Mouse (Mus musculus) mature B cell (primary cell): Measurements from ENCODE around the gene Sorbs1.

Source experiments
- in situ Hi-C: fragments of 300-500 bp; cut with MboI; formaldehyde crosslinking; loops from 2 replicates; pipeline ENCODE4 v1.14.3; 2019

Gene Sorbs1

GRCm38 (mm10) chr19:40346908-40347307, 166.7 kb downstream of the Sorbs1 start:
- in situ Hi-C loops, result no loop called here

GRCm38 (mm10) chr19:40346232-40346844, 167.2 kb downstream of the Sorbs1 start:
- in situ Hi-C loops, result no loop called here

GRCm38 (mm10) chr19:40345684-40346083, 167.9 kb downstream of the Sorbs1 start:
- in situ Hi-C loops, result no loop called here

- in situ Hi-C loops, result no loop called here
Observed at GRCm38 (mm10) chr19:40343018-40343417, 170.6 kb downstream of the Sorbs1 start.

GRCm38 (mm10) chr19:40341141-40341540, 172.4 kb downstream of the Sorbs1 start:
- in situ Hi-C loops, result no loop called here

- in situ Hi-C loops, result no loop called here
Observed at GRCm38 (mm10) chr19:40336694-40337093, 176.9 kb downstream of the Sorbs1 start.

GRCm38 (mm10) chr19:40333905-40334304, 179.7 kb downstream of the Sorbs1 start:
- in situ Hi-C loops, result no loop called here

- in situ Hi-C loops, result no loop called here
Observed at GRCm38 (mm10) chr19:40333081-40333480, 180.5 kb downstream of the Sorbs1 start.

GRCm38 (mm10) chr19:40332303-40332702, 181.3 kb downstream of the Sorbs1 start:
- in situ Hi-C loops, result no loop called here

GRCm38 (mm10) chr19:40331846-40332245, 181.7 kb downstream of the Sorbs1 start:
- in situ Hi-C loops, result no loop called here

GRCm38 (mm10) chr19:40326126-40326525, 187.5 kb downstream of the Sorbs1 start:
- in situ Hi-C loops, result no loop called here

GRCm38 (mm10) chr19:40325381-40325780, 188.2 kb downstream of the Sorbs1 start:
- in situ Hi-C loops, result no loop called here

GRCm38 (mm10) chr19:40322226-40322625, 191.4 kb downstream of the Sorbs1 start:
- in situ Hi-C loops, result no loop called here

- in situ Hi-C loops, result no loop called here
Observed at GRCm38 (mm10) chr19:40319199-40319598, 194.4 kb downstream of the Sorbs1 start.

GRCm38 (mm10) chr19:40318511-40318910, 195.1 kb downstream of the Sorbs1 start:
- in situ Hi-C loops, result no loop called here

- in situ Hi-C loops, result no loop called here
Observed at GRCm38 (mm10) chr19:40317001-40317400, 196.6 kb downstream of the Sorbs1 start.

- in situ Hi-C loops, result no loop called here
Observed at GRCm38 (mm10) chr19:40314252-40314651, 199.3 kb downstream of the Sorbs1 start.

- in situ Hi-C loops, result no loop called here
Observed at GRCm38 (mm10) chr19:40311631-40312030, 201.9 kb downstream of the Sorbs1 start.

- in situ Hi-C loops, result no loop called here
Observed at GRCm38 (mm10) chr19:40310410-40311130, 203.0 kb downstream of the Sorbs1 start.

- in situ Hi-C loops, result no loop called here
Observed at GRCm38 (mm10) chr19:40309911-40310310, 203.7 kb downstream of the Sorbs1 start.

- in situ Hi-C loops, result no loop called here
Observed at GRCm38 (mm10) chr19:40307550-40307949, 206.0 kb downstream of the Sorbs1 start.

GRCm38 (mm10) chr19:40306631-40307030, 206.9 kb downstream of the Sorbs1 start:
- in situ Hi-C loops, result no loop called here

GRCm38 (mm10) chr19:40305456-40305855, 208.1 kb downstream of the Sorbs1 start:
- in situ Hi-C loops, result no loop called here

GRCm38 (mm10) chr19:40302916-40303315, 210.7 kb downstream of the Sorbs1 start:
- in situ Hi-C loops, result no loop called here
